Mouse (Mus musculus) CH12.LX (cell line): ENCODE results near the gene Gm9821. TPM values are rescaled to one million over a fixed set of nuclear protein-coding genes. Genes with fewer than 3 reads are reported as not detected.

Source experiments
- DNase-seq: peaks from one replicate; pipeline ENCODE4 v3.0.0-alpha.2; 2013; ENCODE audit errors: extremely low read depth
- H3K27ac ChIP-seq: 2 replicates; pipeline ENCODE4 v1.5.1; 2012; ENCODE audit warnings: low read depth, mild to moderate bottlenecking, control low read depth, moderate library complexity; ENCODE audit not compliant: insufficient read depth
- H3K27me3 ChIP-seq: replicated peaks from 2 replicates; pipeline ENCODE3; 2012; ENCODE audit warnings: inconsistent platforms
- H3K36me3 ChIP-seq, 2 experiments: replicated peaks in 1 of 2; 2 replicates each; pipeline versions ENCODE3 to v1.6.1; 2012; ENCODE audit warnings: inconsistent platforms in 1 of 2, low read length in 1 of 2, mild to moderate bottlenecking in 1 of 2, mixed read lengths in 1 of 2, moderate library complexity in 1 of 2; ENCODE audit not compliant: control insufficient read depth in 1 of 2, insufficient read depth in 1 of 2
- H3K4me1 ChIP-seq, 2 experiments: 2 replicates each; pipeline ENCODE4 v1.6.1; 2012; ENCODE audit warnings: inconsistent platforms in 1 of 2, moderate library complexity in 1 of 2; ENCODE audit not compliant: insufficient read depth in 2 of 2, control insufficient read depth in 1 of 2
- H3K4me2 ChIP-seq: 2 replicates; pipeline ENCODE4 v1.6.1; 2012; ENCODE audit warnings: low read depth, mild to moderate bottlenecking, control low read depth; ENCODE audit not compliant: poor library complexity, insufficient read depth, severe bottlenecking
- H3K4me3 ChIP-seq, 3 experiments: fragments of 150-350 bp in 1 of 3; sonication (generic) in 1 of 3; replicated peaks in 1 of 3; 2 replicates each; pipeline versions ENCODE3 to v1.5.1; 2011 to 2012; ENCODE audit warnings: low read depth in 2 of 3, low read length in 2 of 3, mild to moderate bottlenecking in 2 of 3, moderate library complexity in 2 of 3, control low read depth in 1 of 3, improper control_type of control experiment in 1 of 3, inconsistent platforms in 1 of 3, mixed read lengths in 1 of 3; ENCODE audit not compliant: poor library complexity in 1 of 3
- H3K79me2 ChIP-seq: replicated peaks from 2 replicates; pipeline ENCODE4 v1.6.1; 2012; ENCODE audit warnings: mild to moderate bottlenecking, moderate library complexity; ENCODE audit not compliant: control insufficient read depth, poor library complexity, insufficient read depth, severe bottlenecking; ENCODE audit errors: extremely low read depth
- H3K9ac ChIP-seq: 2 replicates; pipeline ENCODE4 v1.6.1; 2012; ENCODE audit warnings: low read depth, mild to moderate bottlenecking, control low read depth, moderate library complexity; ENCODE audit not compliant: insufficient read depth
- H3K9me3 ChIP-seq: replicated peaks from 2 replicates; pipeline ENCODE3; 2012; ENCODE audit warnings: low read length, inconsistent platforms, mixed read lengths
- BHLHE40 ChIP-seq: IDR thresholded peaks from 2 replicates; pipeline ENCODE4 v1.6.1; 2011; ENCODE audit warnings: mild to moderate bottlenecking, low read depth, low read length, improper control_type of control experiment
- CHD2 ChIP-seq: IDR thresholded peaks from 2 replicates; pipeline ENCODE4 v1.6.1; 2011; ENCODE audit warnings: low read length, improper control_type of control experiment
- CTCF ChIP-seq, 2 experiments: IDR thresholded peaks in 1 of 2; conservative IDR thresholded peaks in 1 of 2; 2 replicates each; pipeline ENCODE4 v1.5.1; 2011 to 2012; ENCODE audit warnings: low read depth in 2 of 2, low read length in 2 of 2, improper control_type of control experiment in 1 of 2, inconsistent platforms in 1 of 2, mild to moderate bottlenecking in 1 of 2, moderate library complexity in 1 of 2
- E2F4 ChIP-seq: IDR thresholded peaks from 2 replicates; pipeline ENCODE4 v1.6.1; 2011; ENCODE audit warnings: low read depth, low read length, improper control_type of control experiment; ENCODE audit not compliant: insufficient replicate concordance
- ELF1 ChIP-seq: IDR thresholded peaks from 2 replicates; pipeline ENCODE4 v1.6.1; 2014; ENCODE audit warnings: low read depth, mild to moderate bottlenecking, inconsistent platforms, low read length, improper control_type of control experiment
- ETS1 ChIP-seq: conservative IDR thresholded peaks from 2 replicates; pipeline ENCODE4 v1.6.1; 2012; ENCODE audit warnings: low read depth, mild to moderate bottlenecking, inconsistent platforms, low read length, improper control_type of control experiment, moderate library complexity
- GABPA ChIP-seq: IDR thresholded peaks from 2 replicates; pipeline ENCODE4 v1.6.1; 2012; ENCODE audit warnings: low read depth, low read length, improper control_type of control experiment, inconsistent platforms; ENCODE audit not compliant: insufficient replicate concordance
- HCFC1 ChIP-seq: IDR thresholded peaks from 2 replicates; pipeline ENCODE4 v1.6.1; 2012; ENCODE audit warnings: low read depth, mild to moderate bottlenecking, inconsistent platforms, low read length, improper control_type of control experiment
- JUND ChIP-seq: conservative IDR thresholded peaks from 2 replicates; pipeline ENCODE4 v1.6.1; 2011; ENCODE audit warnings: low read depth, low read length, improper control_type of control experiment
- KAT2A ChIP-seq: IDR thresholded peaks from 2 replicates; pipeline ENCODE4 v1.6.1; 2012; ENCODE audit warnings: low read length, improper control_type of control experiment, inconsistent platforms; ENCODE audit not compliant: insufficient replicate concordance
- MAX ChIP-seq: IDR thresholded peaks from 2 replicates; pipeline ENCODE4 v1.6.1; 2011; ENCODE audit warnings: low read length, improper control_type of control experiment
- MAZ ChIP-seq: IDR thresholded peaks from 2 replicates; pipeline ENCODE4 v1.6.1; 2012; ENCODE audit warnings: low read depth, mild to moderate bottlenecking, inconsistent platforms, low read length, improper control_type of control experiment, moderate library complexity
- MEF2A ChIP-seq: IDR thresholded peaks from 2 replicates; pipeline ENCODE4 v1.6.1; 2014; ENCODE audit warnings: low read depth, mild to moderate bottlenecking, inconsistent platforms, low read length, improper control_type of control experiment, borderline replicate concordance
- MXI1 ChIP-seq: IDR thresholded peaks from 2 replicates; pipeline ENCODE4 v1.6.1; 2011; ENCODE audit warnings: mild to moderate bottlenecking, low read depth, low read length, improper control_type of control experiment
- NRF1 ChIP-seq: IDR thresholded peaks from 2 replicates; pipeline ENCODE4 v1.6.1; 2014; ENCODE audit warnings: low read depth, mild to moderate bottlenecking, inconsistent platforms, low read length, improper control_type of control experiment, moderate library complexity
- PAX5 ChIP-seq: IDR thresholded peaks from 2 replicates; pipeline ENCODE4 v1.6.1; 2012; ENCODE audit warnings: low read length, inconsistent platforms, mixed read lengths
- RAD21 ChIP-seq: IDR thresholded peaks from 2 replicates; pipeline ENCODE4 v1.6.1; 2011; ENCODE audit warnings: low read depth, mild to moderate bottlenecking, low read length, improper control_type of control experiment, moderate library complexity
- SMC3 ChIP-seq: IDR thresholded peaks from 2 replicates; pipeline ENCODE4 v1.6.1; 2011; ENCODE audit warnings: low read depth, low read length, improper control_type of control experiment
- TBP ChIP-seq: conservative IDR thresholded peaks from 2 replicates; pipeline ENCODE4 v1.6.1; 2011; ENCODE audit warnings: low read depth, low read length, improper control_type of control experiment
- ZC3H11A ChIP-seq: IDR thresholded peaks from 2 replicates; pipeline ENCODE4 v1.6.1; 2012; ENCODE audit warnings: low read depth, mild to moderate bottlenecking, inconsistent platforms, low read length, improper control_type of control experiment
- dilution Hi-C: fragments of 300-500 bp; cut with MboI; formaldehyde crosslinking; loops from 2 replicates; pipeline ENCODE4 v1.14.3; 2020; ENCODE audit warnings: low sequenced_read_pairs; ENCODE audit not compliant: extremely low pct_unique_long_range_greater_than_20kb, extremely low pct_ligation_motif_present
- in situ Hi-C: fragments of 300-500 bp; cut with MboI; formaldehyde crosslinking; loops from 3 replicates; pipeline ENCODE4 v1.14.3; 2019; ENCODE audit warnings: low sequenced_read_pairs, low pct_ligation_motif_present, low pct_unique_long_range_greater_than_20kb, mixed read lengths
- polyA plus RNA-seq: library from polyadenylated mRNA; unstranded; fragments of >175 nt; gene quantifications from 2 replicates; pipeline ENCODE4 v1.2.1, GENCODE M21; 2012; ENCODE audit warnings: low read depth; ENCODE audit not compliant: insufficient read length
- total RNA-seq, 2 experiments: library from RNA; depleted of rRNA; stranded (reverse); fragments of 300-350 nt in 1 of 2; fragments of >200 nt in 1 of 2; gene quantifications; 2 replicates each; pipeline ENCODE4 v1.2.3; 2012 to 2014

The Gm9821 gene
- total and polyA plus RNA-seq, 3 experiments = 0.25 to 3.8 TPM; not detected in 1

- Histone ChIP-seq H3K27me3 (no peaks in the 10 kb centered on the region), H3K9me3 (no peaks in the 10 kb centered on the region), H3K9ac (no peak overlapping the region), H3K27ac (no peak overlapping the region), H3K79me2 (peaks cover 10% of the 10 kb centered on the region), H3K4me1 (peaks cover 23 to 50% of the 10 kb centered on the region in 2 experiments), H3K4me2 (no peak overlapping the region), H3K4me3 (no peak overlapping the region), H3K36me3 (peaks cover 33 to 80% of the 10 kb centered on the region in 2 experiments)
- TF ChIP-seq E2F4 = no peak
- TF ChIP-seq CHD2 = no peak
- TF ChIP-seq RAD21 = peak; percentile 75
- peak; percentile 88 for TF ChIP-seq SMC3
- peak; percentile 67 to 88 for TF ChIP-seq CTCF (conservative IDR thresholded peaks at IDR 0.05 in 1 of 2, IDR thresholded peaks at IDR 0.05 in 1 of 2; ENCODE audit: low read depth in 2 of 2, low read length in 2 of 2)
- no peak for TF ChIP-seq MAX
- no peak for TF ChIP-seq PAX5
- dilution Hi-C loops (no loop called here), in situ Hi-C loops (loop anchor here (5.0 kb wide), 1 partner anchor 43 kb away; no protein-coding TSS in a partner anchor)
- peak; percentile 69 for DNase-seq
These were observed 1.1 kb upstream of the Gm9821 start for GRCm38 (mm10) chr2:91944170-91944950.

- Histone ChIP-seq H3K79me2 (peaks cover 16% of the 10 kb centered on the region), H3K9me3 (no peaks in the 10 kb centered on the region), H3K4me1 (peaks cover 32 to 71% of the 10 kb centered on the region in 2 experiments), H3K9ac (no peak overlapping the region), H3K36me3 (peaks cover 16 to 59% of the 10 kb centered on the region in 2 experiments), H3K27ac (no peak overlapping the region), H3K4me2 (no peak overlapping the region), H3K4me3 (no peak overlapping the region), H3K27me3 (no peaks in the 10 kb centered on the region)
- DNase-seq = no peak
- in situ Hi-C loops (no loop called here), dilution Hi-C loops (no loop called here)
- TF ChIP-seq E2F4 (no peak), MEF2A (no peak), GABPA (no peak), ZC3H11A (no peak), TBP (no peak), HCFC1 (no peak), MAZ (no peak), NRF1 (no peak), ELF1 (no peak), RAD21 (no peak), ETS1 (no peak), MAX (no peak), KAT2A (no peak), MXI1 (no peak), BHLHE40 (no peak), SMC3 (no peak), JUND (no peak), PAX5 (no peak)
These were observed 1.3 kb downstream of the Gm9821 start for GRCm38 (mm10) chr2:91946836-91947235.
